Mouse (Mus musculus) kidney, embryonic 15.5 days (tissue): Measurements from ENCODE around the gene Eif3g. TPM values are rescaled to one million over a fixed set of nuclear protein-coding genes. Genes with fewer than 3 reads are reported as not detected.
A peak's percentile ranks its signal among the peaks of the same experiment; 100 is the strongest.

Experiments used
- ATAC-seq: fragments of 200-750 bp; cut with Nextera tagmentation; replicated peaks from 2 replicates; pipeline ENCODE4 v1.8.0; 2017; ENCODE audit warnings: moderate TSS enrichment; ENCODE audit not compliant: low FRiP score
- H3K27ac ChIP-seq: fragments of 300-500 bp; sonication (generic); 2 replicates; pipeline ENCODE4 v1.5.1; 2015; ENCODE audit warnings: mild to moderate bottlenecking, inconsistent platforms
- H3K27me3 ChIP-seq: fragments of 300-500 bp; sonication (generic); 2 replicates; pipeline ENCODE4 v1.6.1; 2015; ENCODE audit warnings: inconsistent platforms
- H3K36me3 ChIP-seq: fragments of 300-500 bp; sonication (generic); 2 replicates; pipeline ENCODE4 v1.6.1; 2015; ENCODE audit warnings: inconsistent platforms
- H3K4me1 ChIP-seq: fragments of 300-500 bp; sonication (generic); 2 replicates; pipeline ENCODE4 v1.6.1; 2015; ENCODE audit warnings: inconsistent platforms
- H3K4me2 ChIP-seq: fragments of 300-500 bp; sonication (generic); 2 replicates; pipeline ENCODE4 v1.6.1; 2015; ENCODE audit warnings: moderate library complexity, mild to moderate bottlenecking, inconsistent platforms
- H3K4me3 ChIP-seq: fragments of 300-500 bp; sonication (generic); replicated peaks from 2 replicates; pipeline ENCODE4 v1.5.1; 2015; ENCODE audit warnings: mild to moderate bottlenecking, inconsistent platforms
- H3K9ac ChIP-seq: fragments of 300-500 bp; sonication (generic); 2 replicates; pipeline ENCODE4 v1.6.1; 2015; ENCODE audit warnings: mild to moderate bottlenecking, inconsistent platforms
- H3K9me3 ChIP-seq: fragments of 300-500 bp; sonication (generic); replicated peaks from 2 replicates; pipeline ENCODE4 v1.6.1; 2016; ENCODE audit warnings: inconsistent platforms
- WGBS: fragments of 180-500 bp; shearing (Covaris S2); methylation state at CpG from one replicate; pipeline ENCODE4 v1.1.7; 2015; ENCODE audit warnings: mixed read lengths; 5-methylcytosine and 5-hydroxymethylcytosine counted together
- microRNA-seq: library from miRNA; unstranded; fragments of <30 nt; microRNA quantifications from one replicate; pipeline ENCODE4, GENCODE M21; 2016
- polyA plus RNA-seq: library from polyadenylated mRNA; unstranded; fragments of >200 nt; fragmentation: Nextera tagmentation; extraction: Ambion mirVana; gene quantifications from 2 replicates; pipeline ENCODE4 v1.2.1, GENCODE M21; 2015

The Eif3g gene
- polyA plus RNA-seq, 1 experiment from 2014 or later = 321 TPM

- Histone ChIP-seq H3K4me2 (peak overlapping the region; percentile 84), H3K9me3 (no peaks in the 10 kb centered on the region), H3K27ac (no peak overlapping the region), H3K36me3 (no peaks in the 10 kb centered on the region), H3K4me1 (peaks cover 12% of the 10 kb centered on the region), H3K27me3 (peaks cover 38% of the 10 kb centered on the region), H3K9ac (peak overlapping the region; percentile 53), H3K4me3 (peak overlapping the region; percentile 62)
- 3% methylated on average over 19 of the region's 19 CpGs for WGBS
- peak; percentile 30; the same call in 1 of the 2 replicates for ATAC-seq
Measured at GRCm38 (mm10) chr9:20869246-20869645, 29.2 kb downstream of the Eif3g start.

DNA sequence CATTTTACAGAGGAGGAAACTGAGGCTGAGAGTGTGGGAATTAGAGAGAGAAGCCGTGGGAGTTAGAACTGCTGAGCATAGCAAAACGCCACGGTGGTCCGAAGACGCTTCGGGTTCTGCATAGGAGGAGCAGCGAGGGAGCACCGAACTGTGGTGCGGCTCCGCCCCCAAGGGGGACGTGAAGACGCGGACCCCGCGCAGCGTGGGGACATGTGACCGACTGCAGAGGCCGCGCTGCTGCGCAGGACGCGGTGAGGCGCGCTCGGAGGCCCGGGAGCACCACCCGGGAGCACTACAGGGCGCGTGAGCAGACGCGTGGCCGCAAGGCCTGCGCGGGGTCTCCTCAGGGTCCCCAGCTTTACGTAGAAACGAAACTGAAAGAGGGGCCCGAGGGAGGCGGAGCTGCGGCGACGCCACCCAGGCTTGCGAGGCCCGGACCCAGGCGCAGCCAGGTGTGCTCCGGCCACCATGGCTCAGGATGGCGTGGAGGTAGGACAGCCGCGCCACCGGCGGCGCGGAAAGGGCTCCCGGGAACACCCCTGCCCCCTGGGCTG is 29.9 kb downstream of the Eif3g start, which contains the start of gene A230050P20Rik:
Gene A230050P20Rik, plus strand, starts transcription at position 195 of the 554 bp plus-strand sequence.
- WGBS = 7% methylated on average over 53 of the region's 53 CpGs
- H3K4me1 ChIP-seq = peaks cover 12% of the 10 kb centered on the region
- peak within 1 kb of the TSS; percentile 84 for H3K4me2 ChIP-seq
- peaks cover 38% of the 10 kb centered on the region for H3K27me3 ChIP-seq
- no peaks in the 10 kb centered on the region for H3K9me3 ChIP-seq
- H3K27ac ChIP-seq = no peak within 1 kb of the TSS
- peak within 1 kb of the TSS; percentile 62 for H3K4me3 ChIP-seq
- peak; percentile 55 for ATAC-seq
- H3K36me3 ChIP-seq = no peaks in the 10 kb centered on the region
- peak within 1 kb of the TSS; percentile 53 for H3K9ac ChIP-seq

DNA sequence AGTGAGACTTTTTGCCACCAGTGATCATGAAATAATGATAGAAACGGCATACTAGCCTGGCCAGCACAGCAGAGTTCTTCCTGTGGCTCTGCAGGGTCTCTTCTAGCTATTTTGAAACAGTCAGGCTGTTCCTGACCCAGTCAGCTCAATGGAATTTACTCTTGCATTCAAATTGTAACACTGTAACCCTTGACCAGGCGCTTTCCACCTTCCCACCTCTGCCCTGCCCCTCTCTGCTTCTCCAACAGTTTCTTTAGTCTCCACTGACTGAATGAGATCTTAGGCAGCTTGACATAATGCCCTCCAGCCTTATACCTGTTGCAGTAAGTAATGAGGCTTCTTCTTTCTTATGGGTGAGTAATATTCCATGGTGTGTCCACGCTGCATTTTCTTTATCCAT is 31.5 kb downstream of the Eif3g start:
- Histone ChIP-seq H3K9ac (no peak overlapping the region), H3K4me2 (no peak overlapping the region), H3K4me3 (no peak overlapping the region), H3K27ac (no peak overlapping the region), H3K9me3 (no peaks in the 10 kb centered on the region), H3K27me3 (peaks cover 38% of the 10 kb centered on the region), H3K36me3 (no peaks in the 10 kb centered on the region), H3K4me1 (peaks cover 12% of the 10 kb centered on the region)
- WGBS = 56% methylated on average over 3 of the region's 3 CpGs
- no peak for ATAC-seq

DNA sequence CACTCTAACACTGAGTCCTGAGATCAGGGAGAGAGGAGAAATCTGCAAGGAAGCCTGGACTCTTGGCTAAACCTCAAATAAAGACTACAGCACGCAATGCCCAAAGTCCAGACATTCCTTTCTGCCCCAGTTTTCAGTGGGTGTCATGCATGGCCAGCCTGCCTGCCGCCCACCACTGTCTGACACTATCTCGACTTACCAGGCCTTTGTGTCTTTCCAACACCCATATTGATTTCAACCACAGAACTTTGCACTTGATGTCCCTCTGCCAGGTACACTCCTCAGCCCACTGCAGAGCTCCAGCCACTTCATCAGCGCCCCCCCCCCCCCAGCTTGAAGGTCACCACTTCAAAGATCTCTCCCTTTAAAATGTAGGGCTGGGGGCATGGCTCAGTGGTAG is 36.2 kb downstream of the Eif3g start:
- Histone ChIP-seq H3K27me3 (peaks cover 7% of the 10 kb centered on the region), H3K9me3 (no peaks in the 10 kb centered on the region), H3K9ac (no peak overlapping the region), H3K4me1 (no peaks in the 10 kb centered on the region), H3K27ac (no peak overlapping the region), H3K4me3 (no peak overlapping the region), H3K4me2 (no peak overlapping the region), H3K36me3 (no peaks in the 10 kb centered on the region)
- WGBS = 43% methylated on average over 4 of the region's 4 CpGs
- ATAC-seq = no peak

DNA sequence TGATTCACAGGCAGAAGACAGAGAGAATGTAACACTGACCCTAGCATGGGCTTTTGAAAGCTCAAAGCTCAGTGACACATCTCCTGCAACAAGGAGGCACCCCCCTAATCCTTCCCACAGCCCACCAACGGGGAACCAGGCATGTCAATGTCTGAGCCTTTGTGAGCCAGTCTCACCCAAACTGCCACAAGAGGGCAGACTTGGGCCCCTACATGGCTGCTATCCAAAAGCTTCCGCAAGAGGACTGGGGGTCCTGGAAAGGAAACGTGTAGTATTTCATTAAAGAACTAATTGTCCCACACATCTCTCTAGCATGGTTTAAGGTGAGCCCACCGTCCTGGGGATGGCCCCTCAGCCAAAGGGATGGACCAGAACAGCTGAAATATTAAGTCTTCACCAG is 36.6 kb downstream of the Eif3g start:
- no peak overlapping the region for H3K4me3 ChIP-seq
- no peaks in the 10 kb centered on the region for H3K36me3 ChIP-seq
- H3K9ac ChIP-seq = no peak overlapping the region
- no peaks in the 10 kb centered on the region for H3K4me1 ChIP-seq
- H3K4me2 ChIP-seq = no peak overlapping the region
- H3K27ac ChIP-seq = no peak overlapping the region
- 9% methylated on average over 4 of the region's 4 CpGs for WGBS
- H3K27me3 ChIP-seq = 0 out of 2 replicates have a peak, but pooled peaks cover 3% of the 10 kb centered on the region
- H3K9me3 ChIP-seq = no peaks in the 10 kb centered on the region
- ATAC-seq = no peak

- WGBS = 43% methylated on average over 6 of the region's 6 CpGs
- ATAC-seq = no peak
- H3K27ac ChIP-seq = no peak overlapping the region
Measured at GRCm38 (mm10) chr9:20859926-20860325, 38.5 kb downstream of the Eif3g start.

GRCm38 (mm10) chr9:20857131-20857530 is 41.3 kb downstream of the Eif3g start:
- no peak overlapping the region for H3K27ac ChIP-seq
- H3K36me3 ChIP-seq = no peaks in the 10 kb centered on the region
- H3K27me3 ChIP-seq = no peaks in the 10 kb centered on the region
- H3K9me3 ChIP-seq = no peaks in the 10 kb centered on the region
- ATAC-seq = no peak
- H3K4me2 ChIP-seq = no peak overlapping the region
- 8% methylated on average over 6 of the region's 6 CpGs for WGBS
- H3K4me3 ChIP-seq = no peak overlapping the region
- H3K9ac ChIP-seq = no peak overlapping the region
- H3K4me1 ChIP-seq = no peaks in the 10 kb centered on the region

More at GRCm38 (mm10) chr9:20859926-20860325, 38.5 kb downstream of the Eif3g start:
- Histone ChIP-seq H3K27me3 (no peaks in the 10 kb centered on the region), H3K9ac (no peak overlapping the region), H3K4me1 (no peaks in the 10 kb centered on the region), H3K4me2 (no peak overlapping the region), H3K9me3 (no peaks in the 10 kb centered on the region), H3K4me3 (no peak overlapping the region), H3K36me3 (no peaks in the 10 kb centered on the region)

DNA sequence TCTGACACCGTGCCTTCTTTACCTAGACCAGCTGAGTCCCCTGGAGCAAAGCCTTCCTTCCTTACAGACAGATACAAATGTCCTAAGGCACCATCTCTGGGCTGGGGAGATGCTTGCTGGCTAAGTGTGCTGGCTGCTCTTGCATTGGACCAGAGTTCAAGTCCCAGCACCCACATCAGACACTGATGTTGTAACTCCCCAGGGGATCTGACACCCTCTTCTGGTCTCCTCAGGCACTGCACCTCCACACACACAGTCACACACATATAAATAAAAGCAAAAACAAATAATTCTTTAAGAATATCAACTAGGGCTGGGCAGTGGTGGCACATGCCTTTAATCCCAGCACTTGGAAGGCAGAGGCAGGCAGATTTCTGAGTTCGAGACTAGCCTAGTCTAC is 48.2 kb downstream of the Eif3g start:
- H3K36me3 ChIP-seq = no peaks in the 10 kb centered on the region
- no peak overlapping the region for H3K27ac ChIP-seq
- no peak overlapping the region for H3K4me2 ChIP-seq
- WGBS = 93% methylated on average over 2 of the region's 2 CpGs
- H3K9me3 ChIP-seq = no peaks in the 10 kb centered on the region
- no peak overlapping the region for H3K4me3 ChIP-seq
- H3K9ac ChIP-seq = no peak overlapping the region
- ATAC-seq = no peak
- no peaks in the 10 kb centered on the region for H3K4me1 ChIP-seq
- H3K27me3 ChIP-seq = no peaks in the 10 kb centered on the region

Small RNA genes lying within 50 kb of the gene (microRNA-seq; reads per million reads assigned to microRNA genes)
- not detected for gene Mir7081

Other genes starting within 250 kb of the Eif3g start
- 55.3 and 55.4 TPM in 2 replicates for gene Pin1, start 246.5 kb downstream of the Eif3g start, polyA plus RNA-seq
- 4.7 and 7.1 TPM in 2 replicates for gene Olfm2, start 152.3 kb downstream of the Eif3g start, polyA plus RNA-seq
- gene Col5a3, start 83.6 kb downstream of the Eif3g start, polyA plus RNA-seq = 2.5 and 4.4 TPM in 2 replicates
- not detected in 2 replicates for gene Rdh8, start 80.1 kb downstream of the Eif3g start, polyA plus RNA-seq
- gene A230050P20Rik, start 30.0 kb downstream of the Eif3g start, polyA plus RNA-seq = 15.2 and 16.1 TPM in 2 replicates
- 2.5 and 2.8 TPM in 2 replicates for gene Angptl6, start 18.9 kb downstream of the Eif3g start, polyA plus RNA-seq
- gene Ppan, start 10.4 kb downstream of the Eif3g start, polyA plus RNA-seq = 84.2 and 93.7 TPM in 2 replicates
- 96.9 and 108 TPM in 2 replicates for gene Dnmt1, start 61.3 kb upstream of the Eif3g start, polyA plus RNA-seq
- 29.8 and 32.7 TPM in 2 replicates for gene S1pr2, start 78.2 kb upstream of the Eif3g start, polyA plus RNA-seq
- gene Mrpl4, start 104.1 kb upstream of the Eif3g start, polyA plus RNA-seq = 140 and 143 TPM in 2 replicates
- 10.8 and 13.7 TPM in 2 replicates for gene Icam1, start 117.4 kb upstream of the Eif3g start, polyA plus RNA-seq
- gene Icam4, start 130.8 kb upstream of the Eif3g start, polyA plus RNA-seq = 2.0 and 2.7 TPM in 2 replicates
- gene Icam5, start 133.4 kb upstream of the Eif3g start, polyA plus RNA-seq = 0.18 and 0.38 TPM in 2 replicates
- 1.6 and 1.8 TPM in 2 replicates for gene Zglp1, start 168.5 kb upstream of the Eif3g start, polyA plus RNA-seq
- 0.45 and 0.86 TPM in 2 replicates for gene Gm49373, start 174.5 kb upstream of the Eif3g start, polyA plus RNA-seq
- gene Fdx1l, start 175.0 kb upstream of the Eif3g start, polyA plus RNA-seq = 53.9 and 61.0 TPM in 2 replicates
- gene Gm38431, start 193.4 kb upstream of the Eif3g start, polyA plus RNA-seq = 2.2 and 3.0 TPM in 2 replicates
- gene Raver1, start 193.4 kb upstream of the Eif3g start, polyA plus RNA-seq = 67.9 and 76.3 TPM in 2 replicates
- gene Tyk2, start 232.6 kb upstream of the Eif3g start, polyA plus RNA-seq = 12.7 and 15.5 TPM in 2 replicates